Mouse (Mus musculus): ENCODE data around the gene Pear1. TPM values are rescaled to one million over a fixed set of nuclear protein-coding genes. Genes with fewer than 3 reads are reported as not detected.

The Pear1 gene
- polyA plus RNA-seq, 1 experiment from 2014 or later: 8.6 TPM

- 83% methylated on average over 6 of the region's 6 CpGs for WGBS
- H3K4me3 ChIP-seq (ENCODE audit: low read depth, low read length): no peak overlapping the region
- no peak overlapping the region for H3K4me2 ChIP-seq (replicated peaks; ENCODE audit: low read depth, low read length)
- no peaks in the 10 kb centered on the region for H3K4me1 ChIP-seq (replicated peaks; ENCODE audit: control insufficient read depth, insufficient read depth, low read length)
- DNase-seq (ENCODE audit: low spot score) (no peak), ATAC-seq (ENCODE audit: low FRiP score) (no peak)
- H3K9ac ChIP-seq (ENCODE audit: low read depth, low read length): no peak overlapping the region
- H3K36me3 ChIP-seq (ENCODE audit: control insufficient read depth, insufficient read depth, low read length): peaks cover 11% of the 10 kb centered on the region; the same call in 1 of the 2 replicates
- no peaks in the 10 kb centered on the region for H3K9me3 ChIP-seq (ENCODE audit: control insufficient read depth, low read length)
- H3K27me3 ChIP-seq (ENCODE audit: control insufficient read depth, insufficient read depth, low read length): no peaks in the 10 kb centered on the region
- no peak overlapping the region for H3K27ac ChIP-seq (ENCODE audit: low read depth, low read length)
These were observed 99.5 kb downstream of the Pear1 start for GRCm38 (mm10) chr3:87724556-87724955.

GRCm38 (mm10) chr3:87718525-87718924 lies 105.6 kb downstream of the Pear1 start:
- Histone ChIP-seq H3K36me3 (ENCODE audit: control insufficient read depth, insufficient read depth, low read length) (peaks cover 5% of the 10 kb centered on the region; the same call in 1 of the 2 replicates), H3K9ac (ENCODE audit: low read depth, low read length) (no peak overlapping the region), H3K4me2 (replicated peaks; ENCODE audit: low read depth, low read length) (no peak overlapping the region), H3K4me3 (ENCODE audit: low read depth, low read length) (no peak overlapping the region), H3K27ac (ENCODE audit: low read depth, low read length) (no peak overlapping the region), H3K4me1 (replicated peaks; ENCODE audit: control insufficient read depth, insufficient read depth, low read length) (no peaks in the 10 kb centered on the region), H3K9me3 (ENCODE audit: control insufficient read depth, low read length) (no peaks in the 10 kb centered on the region), H3K27me3 (ENCODE audit: control insufficient read depth, insufficient read depth, low read length) (no peaks in the 10 kb centered on the region)
- DNase-seq (ENCODE audit: low spot score) (no peak), ATAC-seq (ENCODE audit: low FRiP score) (no peak)
- 79% methylated on average over 2 of the region's 2 CpGs for WGBS

Other genes starting within 250 kb of the Pear1 start
- gene Arhgef11, start 206.7 kb downstream of the Pear1 start, polyA plus RNA-seq (2014; fragmentation: Nextera tagmentation; extraction: Ambion mirVana): 13.7 and 18.6 TPM in 2 replicates
- gene Lrrc71, start 75.7 kb downstream of the Pear1 start, polyA plus RNA-seq (2014; fragmentation: Nextera tagmentation; extraction: Ambion mirVana): 0.40 and 0.83 TPM in 2 replicates
- gene Ntrk1, start 29.1 kb downstream of the Pear1 start, polyA plus RNA-seq (2014; fragmentation: Nextera tagmentation; extraction: Ambion mirVana): 6.7 and 8.5 TPM in 2 replicates
- gene Insrr, start 27.4 kb downstream of the Pear1 start, polyA plus RNA-seq (2014; fragmentation: Nextera tagmentation; extraction: Ambion mirVana): 0.36 and 0.83 TPM in 2 replicates
- not detected in 2 replicates for gene Sh2d2a, start 22.4 kb upstream of the Pear1 start, polyA plus RNA-seq (2014; fragmentation: Nextera tagmentation; extraction: Ambion mirVana)
- gene Prcc, start 61.3 kb upstream of the Pear1 start, polyA plus RNA-seq (2014; fragmentation: Nextera tagmentation; extraction: Ambion mirVana): 17.6 and 18.6 TPM in 2 replicates
- 202 and 246 TPM in 2 replicates for gene Hdgf, start 82.0 kb upstream of the Pear1 start, polyA plus RNA-seq (2014; fragmentation: Nextera tagmentation; extraction: Ambion mirVana)
- gene Mrpl24, start 95.2 kb upstream of the Pear1 start, polyA plus RNA-seq (2014; fragmentation: Nextera tagmentation; extraction: Ambion mirVana): 78.4 and 83.6 TPM in 2 replicates
- gene Isg20l2, start 106.0 kb upstream of the Pear1 start, polyA plus RNA-seq (2014; fragmentation: Nextera tagmentation; extraction: Ambion mirVana): 42.5 and 55.2 TPM in 2 replicates
- gene Rrnad1, start 106.4 kb upstream of the Pear1 start, polyA plus RNA-seq (2014; fragmentation: Nextera tagmentation; extraction: Ambion mirVana): 13.7 and 17.9 TPM in 2 replicates
- 738 and 794 TPM in 2 replicates for gene Crabp2, start 124.4 kb upstream of the Pear1 start, polyA plus RNA-seq (2014; fragmentation: Nextera tagmentation; extraction: Ambion mirVana)
- gene Nes, start 146.8 kb upstream of the Pear1 start, polyA plus RNA-seq (2014; fragmentation: Nextera tagmentation; extraction: Ambion mirVana): 71.6 and 87.9 TPM in 2 replicates
- gene Bcan, start 175.9 kb upstream of the Pear1 start, polyA plus RNA-seq (2014; fragmentation: Nextera tagmentation; extraction: Ambion mirVana): 0.21 and 0.82 TPM in 2 replicates
- gene Hapln2, start 203.3 kb upstream of the Pear1 start, polyA plus RNA-seq (2014; fragmentation: Nextera tagmentation; extraction: Ambion mirVana): not detected in 2 replicates
- gene Gpatch4, start 218.8 kb upstream of the Pear1 start, polyA plus RNA-seq (2014; fragmentation: Nextera tagmentation; extraction: Ambion mirVana): 34.4 and 37.4 TPM in 2 replicates
- gene Naxe, start 234.2 kb upstream of the Pear1 start, polyA plus RNA-seq (2014; fragmentation: Nextera tagmentation; extraction: Ambion mirVana): 133 and 138 TPM in 2 replicates